Mouse (Mus musculus) E14TG2a.4 (cell line): Measurements from ENCODE around the gene Wfdc8.

Experiments
- CTCF ChIP-seq: conservative IDR thresholded peaks from 2 replicates; pipeline ENCODE4 v1.5.1; 2014; ENCODE audit warnings: low read length
- NANOG ChIP-seq: IDR thresholded peaks from 2 replicates; pipeline ENCODE4 v1.6.1; 2014; ENCODE audit warnings: borderline replicate concordance, low read length, mixed read lengths
- POU5F1 ChIP-seq: IDR thresholded peaks from 2 replicates; pipeline ENCODE4 v1.6.1; 2014; ENCODE audit warnings: low read length, borderline replicate concordance

GRCm38 (mm10) chr2:164564346-164564745, 49.1 kb downstream of the Wfdc8 start:
- TF ChIP-seq CTCF = no peak
- no peak for TF ChIP-seq POU5F1
- no peak for TF ChIP-seq NANOG
